Mouse (Mus musculus) intestine, embryonic 15.5 days (tissue): Measurements from ENCODE around the gene Man2a1. TPM values are rescaled to one million over a fixed set of nuclear protein-coding genes. Genes with fewer than 3 reads are reported as not detected.

Source experiments
- ATAC-seq: fragments of 200-750 bp; cut with Nextera tagmentation; 2 replicates; pipeline ENCODE4 v1.8.0; 2017; ENCODE audit warnings: moderate TSS enrichment, moderate library complexity
- H3K27ac ChIP-seq: fragments of 300-500 bp; sonication (generic); 2 replicates; pipeline ENCODE4 v1.5.1; 2015; ENCODE audit warnings: mild to moderate bottlenecking, inconsistent platforms
- H3K27me3 ChIP-seq: fragments of 300-500 bp; sonication (generic); replicated peaks from 2 replicates; pipeline ENCODE4 v1.6.1; 2015; ENCODE audit warnings: inconsistent platforms
- H3K36me3 ChIP-seq: fragments of 300-500 bp; sonication (generic); 2 replicates; pipeline ENCODE4 v1.6.1; 2015; ENCODE audit warnings: inconsistent platforms
- H3K4me1 ChIP-seq: fragments of 300-500 bp; sonication (generic); replicated peaks from 2 replicates; pipeline ENCODE4 v1.6.1; 2015; ENCODE audit warnings: inconsistent platforms
- H3K4me2 ChIP-seq: fragments of 300-500 bp; sonication (generic); replicated peaks from 2 replicates; pipeline ENCODE4 v1.6.1; 2015; ENCODE audit warnings: mild to moderate bottlenecking, inconsistent platforms
- H3K4me3 ChIP-seq: fragments of 300-500 bp; sonication (generic); replicated peaks from 2 replicates; pipeline ENCODE4 v1.5.1; 2015; ENCODE audit warnings: inconsistent platforms
- H3K9ac ChIP-seq: fragments of 300-500 bp; sonication (generic); 2 replicates; pipeline ENCODE4 v1.6.1; 2015; ENCODE audit warnings: inconsistent platforms
- H3K9me3 ChIP-seq: fragments of 300-500 bp; sonication (generic); 2 replicates; pipeline ENCODE4 v1.6.1; 2016; ENCODE audit warnings: inconsistent platforms
- WGBS: fragments of 180-500 bp; shearing (Covaris S2); methylation state at CpG from one replicate; pipeline ENCODE4 v1.1.7; 2015; 5-methylcytosine and 5-hydroxymethylcytosine counted together
- polyA plus RNA-seq: library from polyadenylated mRNA; unstranded; fragments of >200 nt; fragmentation: Nextera tagmentation; extraction: Ambion mirVana; gene quantifications from 2 replicates; pipeline ENCODE4 v1.2.1, GENCODE M21; 2015

Man2a1 gene
- polyA plus RNA-seq, 1 experiment from 2014 or later = 11.6 TPM

GRCm38 (mm10) chr17:64681927-64682326, 81.4 kb downstream of the Man2a1 start:
- 27% methylated on average over 2 of the region's 2 CpGs for WGBS
- Histone ChIP-seq H3K9ac (no peak overlapping the region), H3K4me2 (no peak overlapping the region), H3K4me3 (no peak overlapping the region), H3K27me3 (no peaks in the 10 kb centered on the region), H3K27ac (no peak overlapping the region), H3K36me3 (no peaks in the 10 kb centered on the region), H3K9me3 (no peaks in the 10 kb centered on the region), H3K4me1 (peaks cover 9% of the 10 kb centered on the region)
- no peak for ATAC-seq

DNA sequence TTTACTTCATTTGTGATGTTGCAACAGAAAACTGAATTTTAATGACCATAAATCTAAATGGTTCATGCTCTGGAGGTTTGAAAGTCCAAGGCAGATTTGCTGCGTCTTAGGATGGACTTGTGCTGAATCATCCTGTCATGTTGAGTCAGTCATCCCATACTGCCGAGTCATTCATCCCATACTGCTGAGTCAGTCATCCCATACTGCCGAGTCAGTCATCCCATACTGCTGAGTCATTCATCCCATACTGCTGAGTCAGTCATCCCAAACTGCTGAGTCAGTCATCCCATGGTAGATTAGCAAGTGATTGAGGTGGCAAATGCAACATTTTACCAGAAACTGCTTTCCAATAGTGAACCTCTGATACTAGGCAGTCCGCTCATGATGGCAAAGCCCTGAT, 83.6 kb downstream of the Man2a1 start:
- Histone ChIP-seq H3K9ac (no peak overlapping the region), H3K27ac (no peak overlapping the region), H3K36me3 (no peaks in the 10 kb centered on the region), H3K4me3 (no peak overlapping the region), H3K9me3 (no peaks in the 10 kb centered on the region), H3K4me2 (no peak overlapping the region), H3K27me3 (no peaks in the 10 kb centered on the region), H3K4me1 (no peaks in the 10 kb centered on the region)
- 95% methylated on average over 4 of the region's 4 CpGs for WGBS
- ATAC-seq = no peak

GRCm38 (mm10) chr17:64685216-64685903, 84.8 kb downstream of the Man2a1 start:
- Histone ChIP-seq H3K27me3 (no peaks in the 10 kb centered on the region), H3K27ac (no peak overlapping the region), H3K9ac (no peak overlapping the region), H3K4me2 (no peak overlapping the region), H3K36me3 (no peaks in the 10 kb centered on the region; the same call in 1 of the 2 replicates), H3K9me3 (no peaks in the 10 kb centered on the region), H3K4me3 (no peak overlapping the region), H3K4me1 (no peaks in the 10 kb centered on the region)
- 84% methylated on average over 6 of the region's 6 CpGs for WGBS
- no peak for ATAC-seq

- Histone ChIP-seq H3K9me3 (no peaks in the 10 kb centered on the region), H3K36me3 (peaks cover 4% of the 10 kb centered on the region), H3K27ac (no peak overlapping the region), H3K9ac (no peak overlapping the region), H3K27me3 (no peaks in the 10 kb centered on the region), H3K4me3 (no peak overlapping the region), H3K4me1 (no peaks in the 10 kb centered on the region), H3K4me2 (no peak overlapping the region)
- ATAC-seq = no peak
- 93% methylated on average over 3 of the region's 3 CpGs for WGBS
Measured at GRCm38 (mm10) chr17:64689614-64690013, 89.1 kb downstream of the Man2a1 start.

- no peaks in the 10 kb centered on the region for H3K27me3 ChIP-seq
- H3K36me3 ChIP-seq = no peaks in the 10 kb centered on the region
- no peak overlapping the region for H3K9ac ChIP-seq
- H3K4me1 ChIP-seq = no peaks in the 10 kb centered on the region
- no peak overlapping the region for H3K27ac ChIP-seq
- H3K4me2 ChIP-seq = no peak overlapping the region
- no peak overlapping the region for H3K4me3 ChIP-seq
- ATAC-seq = no peak
- no peaks in the 10 kb centered on the region for H3K9me3 ChIP-seq
- 88% methylated on average over 10 of the region's 10 CpGs for WGBS
Measured at GRCm38 (mm10) chr17:64697277-64697831, 96.8 kb downstream of the Man2a1 start.

- H3K9me3 ChIP-seq = no peaks in the 10 kb centered on the region
- WGBS = 92% methylated on average over 8 of the region's 8 CpGs
- no peaks in the 10 kb centered on the region for H3K4me1 ChIP-seq
- ATAC-seq = no peak
- H3K4me3 ChIP-seq = no peak overlapping the region
- no peak overlapping the region for H3K9ac ChIP-seq
- no peak overlapping the region for H3K4me2 ChIP-seq
- H3K27ac ChIP-seq = no peak overlapping the region
- no peaks in the 10 kb centered on the region for H3K36me3 ChIP-seq
- no peaks in the 10 kb centered on the region for H3K27me3 ChIP-seq
Measured at GRCm38 (mm10) chr17:64698516-64698915, 98.0 kb downstream of the Man2a1 start.

GRCm38 (mm10) chr17:64703649-64704230, 103.2 kb downstream of the Man2a1 start:
- Histone ChIP-seq H3K9me3 (no peaks in the 10 kb centered on the region), H3K27ac (no peak overlapping the region), H3K4me2 (no peak overlapping the region), H3K27me3 (no peaks in the 10 kb centered on the region), H3K36me3 (no peaks in the 10 kb centered on the region), H3K9ac (no peak overlapping the region), H3K4me1 (no peaks in the 10 kb centered on the region), H3K4me3 (no peak overlapping the region)
- no peak for ATAC-seq
- WGBS = 85% methylated on average over 4 of the region's 4 CpGs

- H3K27me3 ChIP-seq = no peaks in the 10 kb centered on the region
- no peak overlapping the region for H3K27ac ChIP-seq
- H3K4me3 ChIP-seq = no peak overlapping the region
- no peaks in the 10 kb centered on the region for H3K36me3 ChIP-seq
- ATAC-seq = no peak
- no peak overlapping the region for H3K9ac ChIP-seq
- H3K4me1 ChIP-seq = no peaks in the 10 kb centered on the region
- H3K9me3 ChIP-seq = no peaks in the 10 kb centered on the region
- 93% methylated on average over 6 of the region's 6 CpGs for WGBS
- H3K4me2 ChIP-seq = no peak overlapping the region
Measured at GRCm38 (mm10) chr17:64707529-64707928, 107.0 kb downstream of the Man2a1 start.

DNA sequence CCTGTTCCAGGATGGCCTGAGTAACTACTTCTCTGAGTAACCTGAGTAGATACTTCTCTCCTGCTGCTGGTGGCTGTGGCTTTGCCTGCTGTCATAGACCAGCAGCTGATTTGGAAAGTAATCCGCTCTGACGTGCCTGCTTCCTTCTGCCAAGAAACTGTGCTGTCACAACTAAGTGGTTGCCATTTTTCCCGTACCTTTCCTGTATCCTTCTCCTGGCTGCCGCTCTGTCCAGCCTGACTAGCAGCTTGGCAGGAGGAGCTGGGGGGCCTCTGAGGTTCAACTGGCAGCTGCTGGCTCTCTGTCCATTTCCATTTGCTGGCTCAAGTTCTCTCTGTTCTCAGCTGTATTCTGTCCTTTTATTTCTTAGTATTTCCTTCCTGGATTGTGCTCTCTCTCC, 115.8 kb downstream of the Man2a1 start:
- no peak overlapping the region for H3K27ac ChIP-seq
- H3K9ac ChIP-seq = no peak overlapping the region
- H3K9me3 ChIP-seq = no peaks in the 10 kb centered on the region
- ATAC-seq = no peak
- WGBS = 84% methylated on average over 4 of the region's 4 CpGs
- 0 out of 2 replicates have a peak, but pooled peaks cover 2% of the 10 kb centered on the region for H3K36me3 ChIP-seq
- no peaks in the 10 kb centered on the region for H3K27me3 ChIP-seq
- H3K4me3 ChIP-seq = no peak overlapping the region
- no peak overlapping the region for H3K4me2 ChIP-seq
- no peaks in the 10 kb centered on the region for H3K4me1 ChIP-seq

GRCm38 (mm10) chr17:64719760-64720159, 119.2 kb downstream of the Man2a1 start:
- no peak overlapping the region for H3K27ac ChIP-seq
- H3K4me2 ChIP-seq = no peak overlapping the region
- H3K36me3 ChIP-seq = 0 out of 2 replicates have a peak, but pooled peaks cover 2% of the 10 kb centered on the region
- H3K27me3 ChIP-seq = no peaks in the 10 kb centered on the region
- no peaks in the 10 kb centered on the region for H3K9me3 ChIP-seq
- WGBS = 76% methylated on average over 5 of the region's 5 CpGs
- H3K4me3 ChIP-seq = no peak overlapping the region
- ATAC-seq = no peak
- no peaks in the 10 kb centered on the region for H3K4me1 ChIP-seq
- no peak overlapping the region for H3K9ac ChIP-seq

- H3K9me3 ChIP-seq = no peaks in the 10 kb centered on the region
- no peak overlapping the region for H3K9ac ChIP-seq
- H3K27me3 ChIP-seq = no peaks in the 10 kb centered on the region
- 75% methylated on average over 5 of the region's 5 CpGs for WGBS
- no peak overlapping the region for H3K27ac ChIP-seq
- no peak overlapping the region for H3K4me2 ChIP-seq
- H3K4me3 ChIP-seq = no peak overlapping the region
- H3K36me3 ChIP-seq = 0 out of 2 replicates have a peak, but pooled peaks cover 2% of the 10 kb centered on the region
- ATAC-seq = no peak
- H3K4me1 ChIP-seq = no peaks in the 10 kb centered on the region
Measured at GRCm38 (mm10) chr17:64721112-64721511, 120.6 kb downstream of the Man2a1 start.

DNA sequence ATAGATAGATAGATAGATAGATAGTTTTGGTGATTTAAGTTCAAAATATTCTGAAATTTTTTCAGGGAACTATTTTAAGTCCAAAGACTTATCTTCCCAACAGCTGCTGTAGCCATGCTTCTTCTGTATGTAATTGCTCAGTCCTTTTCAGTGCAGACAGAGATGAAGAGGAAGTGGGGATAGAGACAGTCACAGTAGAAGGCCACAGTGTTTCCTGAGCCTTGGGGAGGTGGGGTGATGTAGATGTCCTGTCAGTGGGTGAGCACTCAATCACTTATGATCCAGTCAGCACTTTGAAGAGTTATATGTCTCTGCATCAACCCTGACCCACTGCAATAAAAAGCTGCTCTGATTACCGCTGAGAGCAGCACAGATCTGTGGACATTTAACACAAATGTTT, 122.6 kb downstream of the Man2a1 start:
- H3K27ac ChIP-seq = no peak overlapping the region
- no peak for ATAC-seq
- no peaks in the 10 kb centered on the region for H3K36me3 ChIP-seq
- no peaks in the 10 kb centered on the region for H3K9me3 ChIP-seq
- H3K9ac ChIP-seq = no peak overlapping the region
- H3K4me3 ChIP-seq = no peak overlapping the region
- H3K27me3 ChIP-seq = no peaks in the 10 kb centered on the region
- H3K4me1 ChIP-seq = no peaks in the 10 kb centered on the region
- no peak overlapping the region for H3K4me2 ChIP-seq
- WGBS = 70% methylated on average over 1 of the region's 1 CpGs

- Histone ChIP-seq H3K36me3 (no peaks in the 10 kb centered on the region), H3K27me3 (no peaks in the 10 kb centered on the region), H3K4me1 (no peaks in the 10 kb centered on the region), H3K9ac (no peak overlapping the region), H3K4me2 (no peak overlapping the region), H3K9me3 (no peaks in the 10 kb centered on the region), H3K4me3 (no peak overlapping the region), H3K27ac (no peak overlapping the region)
- ATAC-seq = no peak
- WGBS = 95% methylated on average over 3 of the region's 3 CpGs
Measured at GRCm38 (mm10) chr17:64725214-64725613, 124.7 kb downstream of the Man2a1 start.
